Mouse (Mus musculus) B cell, adult 2 months (primary cell): Measurements from ENCODE around the gene Ppil2.

ENCODE experiments used
- DNase-seq, 2 experiments: peaks; one replicate each; pipeline ENCODE4 v3.0.0; 2022

Ppil2 gene

GRCm38 (mm10) chr16:17096938-17097337 is 14.1 kb downstream of the Ppil2 start:
- no peak for DNase-seq

- DNase-seq = no peak
Observed at GRCm38 (mm10) chr16:17088346-17088745, 22.7 kb downstream of the Ppil2 start.

- no peak for DNase-seq
Observed at GRCm38 (mm10) chr16:17086669-17087193, 24.3 kb downstream of the Ppil2 start.

- DNase-seq = no peak
Observed at GRCm38 (mm10) chr16:17086241-17086640, 24.8 kb downstream of the Ppil2 start.

- DNase-seq = no peak
Observed at GRCm38 (mm10) chr16:17085636-17086035, 25.4 kb downstream of the Ppil2 start.

GRCm38 (mm10) chr16:17082121-17082792 is 28.8 kb downstream of the Ppil2 start:
- no peak for DNase-seq

GRCm38 (mm10) chr16:17078101-17078500 is 33.0 kb downstream of the Ppil2 start:
- no peak for DNase-seq

- DNase-seq = no peak
Observed at GRCm38 (mm10) chr16:17076869-17077268, 34.2 kb downstream of the Ppil2 start.

GRCm38 (mm10) chr16:17076301-17076700 is 34.8 kb downstream of the Ppil2 start:
- DNase-seq = peak; percentile 20 to 21

- DNase-seq = no peak
Observed at GRCm38 (mm10) chr16:17073000-17073399, 38.1 kb downstream of the Ppil2 start.

GRCm38 (mm10) chr16:17070716-17071115 is 40.3 kb downstream of the Ppil2 start:
- no peak for DNase-seq

- DNase-seq = peak; percentile 70 to 72
Observed at GRCm38 (mm10) chr16:17069511-17070443, 41.3 kb downstream of the Ppil2 start, which contains the start of gene Ypel1. Gene Ypel1, plus strand, starts transcription at chr16:17069696.

- DNase-seq = no peak
Observed at GRCm38 (mm10) chr16:17067552-17067951, 43.5 kb downstream of the Ppil2 start.

- no peak for DNase-seq
Observed at GRCm38 (mm10) chr16:17062338-17062737, 48.7 kb downstream of the Ppil2 start.

- no peak for DNase-seq
Observed at GRCm38 (mm10) chr16:17055584-17055983, 55.5 kb downstream of the Ppil2 start.

GRCm38 (mm10) chr16:17053903-17054302 is 57.2 kb downstream of the Ppil2 start:
- DNase-seq = no peak

GRCm38 (mm10) chr16:17052087-17052486 is 59.0 kb downstream of the Ppil2 start:
- no peak for DNase-seq

- no peak for DNase-seq
Observed at GRCm38 (mm10) chr16:17049886-17050285, 61.2 kb downstream of the Ppil2 start.

- no peak for DNase-seq
Observed at GRCm38 (mm10) chr16:17045287-17045686, 65.8 kb downstream of the Ppil2 start.

GRCm38 (mm10) chr16:17044320-17044719 is 66.7 kb downstream of the Ppil2 start:
- DNase-seq = no peak

- DNase-seq = no peak
Observed at GRCm38 (mm10) chr16:17041417-17041816, 69.6 kb downstream of the Ppil2 start.

GRCm38 (mm10) chr16:17040716-17041115 is 70.3 kb downstream of the Ppil2 start:
- DNase-seq = no peak
